27 mouse cellular contexts compared by ENCODE assay signal in the genomic region with DNA sequence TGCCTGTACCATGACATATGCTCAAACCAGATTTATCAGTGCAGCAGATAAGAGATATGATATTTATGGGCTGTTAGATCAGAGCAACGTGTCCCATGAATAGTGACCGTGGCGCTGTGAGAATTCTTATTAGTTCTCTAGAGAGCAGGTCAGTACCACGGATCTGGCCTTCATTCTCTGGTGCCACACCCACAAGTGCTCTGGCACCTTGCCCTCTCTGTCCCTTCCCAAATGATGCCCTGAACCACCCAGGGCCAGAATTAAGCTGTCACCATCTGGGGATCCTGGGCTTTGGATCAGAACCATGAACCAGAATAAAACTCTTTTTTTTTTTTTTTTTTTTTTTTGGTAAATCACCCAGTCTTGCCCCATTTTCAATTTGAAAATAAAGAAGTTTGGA. TPM values are rescaled to one million over a fixed set of nuclear protein-coding genes. Genes with fewer than 3 reads are reported as not detected.
DNase-seq lines count a peak whose midpoint lies in the region; ATAC-seq lines count a peak whose summit lies in the region.
"Had no signal": no experiment of that assay in that cellular context is flagged by ENCODE, and none has a peak within 500 bp of the region (broad histone marks: within the 10 kb centered on the region; RNA-seq: fewer than 3 reads in every experiment).

No protein-coding gene starts in this region.

- no peaks in the 10 kb centered on the region for H3K36me3 ChIP-seq in midbrain, embryonic 11.5 days (ENCODE audit: control insufficient read depth, insufficient read depth, low read length)
- no peaks in the 10 kb centered on the region for H3K36me3 ChIP-seq in midbrain, embryonic 13.5 days
- H3K36me3 ChIP-seq: embryonic facial prominence, embryonic 13.5 days; embryonic facial prominence, embryonic 15.5 days; forebrain, embryonic 10.5 days; forebrain, embryonic 12.5 days had no signal

- no peak for ATAC-seq in midbrain, embryonic 11.5 days (ENCODE audit: low FRiP score)
- no peak for ATAC-seq in midbrain, embryonic 13.5 days
- ATAC-seq: forebrain, embryonic 14.5 days; forebrain, embryonic 16.5 days had no signal

- no peak overlapping the region for H3K9ac ChIP-seq in midbrain, embryonic 11.5 days (ENCODE audit: low read length)
- no peak overlapping the region for H3K9ac ChIP-seq in midbrain, embryonic 13.5 days (replicated peaks)
- H3K9ac ChIP-seq: embryonic facial prominence, embryonic 13.5 days; embryonic facial prominence, embryonic 15.5 days; forebrain, embryonic 12.5 days had no signal

- H3K27ac ChIP-seq in midbrain, embryonic 11.5 days (ENCODE audit: low read depth, low read length), result no peak overlapping the region
- H3K27ac ChIP-seq in midbrain, embryonic 13.5 days, result no peak overlapping the region
- H3K27ac ChIP-seq: embryonic facial prominence, embryonic 13.5 days; embryonic facial prominence, embryonic 15.5 days; forebrain, embryonic 10.5 days; forebrain, embryonic 12.5 days had no signal

- no peak overlapping the region for H3K4me2 ChIP-seq in midbrain, embryonic 11.5 days
- no peak overlapping the region for H3K4me2 ChIP-seq in midbrain, embryonic 13.5 days (replicated peaks)
- H3K4me2 ChIP-seq: embryonic facial prominence, embryonic 13.5 days; embryonic facial prominence, embryonic 15.5 days; forebrain, embryonic 12.5 days had no signal

- 96% methylated on average over 4 of the region's 4 CpGs for WGBS in midbrain, embryonic 11.5 days
- WGBS in midbrain, embryonic 13.5 days, result 93% methylated on average over 4 of the region's 4 CpGs

- no peaks in the 10 kb centered on the region for H3K27me3 ChIP-seq in midbrain, embryonic 11.5 days (ENCODE audit: control insufficient read depth, insufficient read depth, low read length)
- no peaks in the 10 kb centered on the region for H3K27me3 ChIP-seq in midbrain, embryonic 13.5 days
- H3K27me3 ChIP-seq: embryonic facial prominence, embryonic 13.5 days; embryonic facial prominence, embryonic 15.5 days; forebrain, embryonic 12.5 days had no signal

- DNase-seq in cerebellum, postnatal 14 days, result peak; percentile 36 to 52
- DNase-seq in cerebellum, adult 9-11 months, result no peak
- DNase-seq in heart, adult 11 months, result peak; percentile 61
- no peak for DNase-seq in heart, adult 8-10 months (ENCODE audit: low spot score)
- DNase-seq in midbrain, embryonic 11.5 days (ENCODE audit: low spot score, missing footprints), result peak; percentile 49
- DNase-seq: adrenal gland, adult 2 months; adrenal gland, postnatal 10 days; adrenal gland, postnatal 25 days; cerebellum, adult 11-12 months; cerebellum, adult 2 months; cerebellum, adult 9-10 months; embryo, embryonic 11 days had no signal

- H3K9me3 ChIP-seq in midbrain, embryonic 11.5 days (ENCODE audit: control insufficient read depth, low read length), result no peaks in the 10 kb centered on the region
- no peaks in the 10 kb centered on the region for H3K9me3 ChIP-seq in midbrain, embryonic 13.5 days
- H3K9me3 ChIP-seq: embryonic facial prominence, embryonic 13.5 days; embryonic facial prominence, embryonic 15.5 days; forebrain, embryonic 10.5 days; forebrain, embryonic 12.5 days had no signal

- H3K4me1 ChIP-seq in midbrain, embryonic 11.5 days (ENCODE audit: control insufficient read depth, insufficient read depth, low read length), result no peaks in the 10 kb centered on the region
- peaks cover 2% of the 10 kb centered on the region; the same call in 1 of the 2 replicates for H3K4me1 ChIP-seq in midbrain, embryonic 13.5 days (replicated peaks)
- H3K4me1 ChIP-seq: embryonic facial prominence, embryonic 13.5 days; embryonic facial prominence, embryonic 15.5 days; forebrain, embryonic 12.5 days had no signal

- no peak overlapping the region for H3K4me3 ChIP-seq in midbrain, embryonic 11.5 days (ENCODE audit: low read depth, low read length)
- H3K4me3 ChIP-seq in midbrain, embryonic 13.5 days (replicated peaks), result no peak overlapping the region
- H3K4me3 ChIP-seq: embryonic facial prominence, embryonic 13.5 days; embryonic facial prominence, embryonic 15.5 days; erythroblast, embryonic 14.5 days; forebrain, embryonic 10.5 days; forebrain, embryonic 12.5 days had no signal

RNA-seq across cellular contexts. Expression of a gene that starts 46.0 kb away (rescaled TPM):
- not detected for total RNA-seq in heart, adult 8-10 months (2022)
- not detected in 2 replicates for polyA plus RNA-seq in midbrain, embryonic 11.5 days (2014; fragmentation: Nextera tagmentation; extraction: Ambion mirVana)
- not detected in 2 replicates for polyA plus RNA-seq in midbrain, embryonic 13.5 days (2015; fragmentation: Nextera tagmentation; extraction: Ambion mirVana)
- total RNA-seq: adrenal gland, adult 2 months; adrenal gland, postnatal 10 days; adrenal gland, postnatal 25 days; adrenal gland, postnatal 4 days; common myeloid progenitor, adult 5-6 weeks; ES-E14; MEL had no signal
- polyA plus RNA-seq: adrenal gland, adult 2 months; brain, embryonic 14.5 days; C2C12; cerebellum, adult 2 months; embryonic facial prominence, embryonic 15.5 days; erythroblast, embryonic 14.5 days; forebrain, embryonic 10.5 days; forebrain, embryonic 14.5 days; forebrain, embryonic 16.5 days; frontal cortex, adult 2 months had no signal

Comparison
In these comparisons a context has a peak if more than half of its experiments do, and no peak if none do; other contexts are left out.
1. DNase-seq: peak in cerebellum, postnatal 14 days (2 of 2), heart, adult 11 months (single experiment) and midbrain, embryonic 11.5 days (single experiment); none in cerebellum, adult 9-11 months (single experiment) and heart, adult 8-10 months (single experiment).